Mouse (Mus musculus) lung, embryonic 15.5 days (tissue): Measurements from ENCODE around the gene Ube2r2. TPM values are rescaled to one million over a fixed set of nuclear protein-coding genes. Genes with fewer than 3 reads are reported as not detected.

ENCODE experiments used
- ATAC-seq: fragments of 200-750 bp; cut with Nextera tagmentation; 2 replicates; pipeline ENCODE4 v1.8.0; 2017; ENCODE audit warnings: moderate number of reproducible peaks, borderline replicate concordance; ENCODE audit not compliant: low FRiP score, low TSS enrichment; ENCODE audit errors: extremely low read depth
- H3K27ac ChIP-seq: fragments of 300-500 bp; sonication (generic); 2 replicates; pipeline ENCODE4 v1.5.1; 2015; ENCODE audit warnings: moderate library complexity, mild to moderate bottlenecking, inconsistent platforms
- H3K27me3 ChIP-seq: fragments of 300-500 bp; sonication (generic); 2 replicates; pipeline ENCODE4 v1.6.1; 2015; ENCODE audit warnings: inconsistent platforms
- H3K36me3 ChIP-seq: fragments of 300-500 bp; sonication (generic); 2 replicates; pipeline ENCODE4 v1.6.1; 2015; ENCODE audit warnings: inconsistent platforms
- H3K4me1 ChIP-seq: fragments of 300-500 bp; sonication (generic); 2 replicates; pipeline ENCODE4 v1.6.1; 2015; ENCODE audit warnings: inconsistent platforms
- H3K4me2 ChIP-seq: fragments of 300-500 bp; sonication (generic); 2 replicates; pipeline ENCODE4 v1.6.1; 2015; ENCODE audit warnings: inconsistent platforms, mild to moderate bottlenecking, moderate library complexity
- H3K4me3 ChIP-seq: fragments of 300-500 bp; sonication (generic); 2 replicates; pipeline ENCODE4 v1.5.1; 2015; ENCODE audit warnings: mild to moderate bottlenecking, inconsistent platforms
- H3K9ac ChIP-seq: fragments of 300-500 bp; sonication (generic); 2 replicates; pipeline ENCODE4 v1.6.1; 2015; ENCODE audit warnings: inconsistent platforms
- H3K9me3 ChIP-seq: fragments of 300-500 bp; sonication (generic); 2 replicates; pipeline ENCODE4 v1.6.1; 2016; ENCODE audit warnings: inconsistent platforms
- WGBS: fragments of 180-500 bp; shearing (Covaris S2); methylation state at CpG from one replicate; pipeline ENCODE4 v1.1.7; 2015; 5-methylcytosine and 5-hydroxymethylcytosine counted together
- polyA plus RNA-seq: library from polyadenylated mRNA; unstranded; fragments of >200 nt; fragmentation: Nextera tagmentation; extraction: Ambion mirVana; gene quantifications from 2 replicates; pipeline ENCODE4 v1.2.1, GENCODE M21; 2015

Ube2r2 gene
- 75.3 and 82.0 TPM in 2 replicates for polyA plus RNA-seq

DNA sequence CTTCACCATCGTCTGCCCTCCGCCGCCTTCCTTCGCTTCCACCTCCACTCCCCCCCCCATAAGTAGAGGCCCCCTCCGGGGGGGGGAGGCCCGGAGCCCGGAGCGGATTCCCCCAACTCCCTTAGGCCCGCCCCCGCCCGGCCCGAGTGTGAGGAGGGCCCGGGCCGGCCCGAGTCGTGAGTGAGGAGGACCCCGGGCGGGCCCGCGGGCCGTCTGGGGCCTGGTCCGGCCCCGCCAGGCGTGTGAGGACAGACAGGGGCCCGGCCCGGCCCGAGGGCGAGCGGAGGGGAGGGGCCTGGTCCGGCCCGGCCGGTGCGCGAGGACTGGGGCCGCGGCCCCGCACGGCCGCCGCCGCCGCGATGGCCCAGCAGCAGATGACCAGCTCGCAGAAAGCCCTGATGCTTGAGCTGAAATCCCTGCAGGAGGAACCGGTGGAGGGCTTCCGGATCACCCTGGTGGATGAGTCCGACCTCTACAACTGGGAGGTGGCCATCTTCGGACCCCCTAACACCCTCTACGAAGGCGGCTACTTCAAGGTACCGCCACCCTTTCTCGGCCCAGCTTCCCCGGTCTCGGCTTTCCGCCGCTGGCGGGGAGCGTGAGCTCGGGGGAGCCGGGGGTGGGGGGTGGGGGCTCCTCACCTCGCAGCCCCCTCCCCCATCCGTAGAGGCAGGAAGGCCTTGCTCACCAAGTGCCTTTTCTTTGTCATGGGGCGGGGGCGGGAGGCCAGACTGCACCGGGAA lies at the start of gene Ube2r2:
Ube2r2 (plus strand) TSS at position 33 of the 743 bp plus-strand sequence.
- ATAC-seq = peak; percentile 86
- Histone ChIP-seq H3K9ac (peak within 1 kb of the TSS; percentile 98), H3K36me3 (0 out of 2 replicates have a peak, but pooled peaks cover 6% of the 10 kb centered on the region), H3K4me3 (peak within 1 kb of the TSS; percentile 69), H3K9me3 (no peaks in the 10 kb centered on the region), H3K4me1 (peaks cover 17% of the 10 kb centered on the region), H3K4me2 (peak within 1 kb of the TSS; percentile 70), H3K27ac (peak within 1 kb of the TSS; percentile 99), H3K27me3 (no peaks in the 10 kb centered on the region)
- WGBS = under 1% methylated on average over 46 of the region's 65 CpGs

DNA sequence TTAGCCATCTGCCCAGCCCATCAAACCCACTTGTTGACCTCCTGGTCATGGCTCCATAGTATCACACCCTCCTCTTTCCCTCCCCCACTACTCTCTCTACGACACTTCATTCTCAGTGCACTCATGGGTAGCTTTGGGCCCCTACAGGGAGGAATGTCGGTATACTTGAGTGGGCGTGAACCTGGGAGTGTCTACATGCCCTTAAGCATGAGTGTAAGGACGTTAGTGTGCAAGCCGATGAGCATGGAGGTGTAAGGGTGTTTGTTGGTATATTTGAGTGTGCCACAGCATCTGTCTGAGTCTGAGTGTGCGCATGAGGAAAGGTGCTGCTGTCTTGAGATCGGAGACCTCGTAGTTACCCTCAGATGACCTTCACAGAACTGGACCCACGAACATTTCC lies 48.6 kb upstream of the Ube2r2 start:
- H3K27me3 ChIP-seq = no peaks in the 10 kb centered on the region
- H3K9ac ChIP-seq = no peak overlapping the region
- H3K27ac ChIP-seq = no peak overlapping the region
- H3K36me3 ChIP-seq = no peaks in the 10 kb centered on the region
- ATAC-seq = no peak
- 68% methylated on average over 9 of the region's 9 CpGs for WGBS
- H3K9me3 ChIP-seq = no peaks in the 10 kb centered on the region
- no peak overlapping the region for H3K4me2 ChIP-seq
- H3K4me1 ChIP-seq = no peaks in the 10 kb centered on the region
- H3K4me3 ChIP-seq = no peak overlapping the region

DNA sequence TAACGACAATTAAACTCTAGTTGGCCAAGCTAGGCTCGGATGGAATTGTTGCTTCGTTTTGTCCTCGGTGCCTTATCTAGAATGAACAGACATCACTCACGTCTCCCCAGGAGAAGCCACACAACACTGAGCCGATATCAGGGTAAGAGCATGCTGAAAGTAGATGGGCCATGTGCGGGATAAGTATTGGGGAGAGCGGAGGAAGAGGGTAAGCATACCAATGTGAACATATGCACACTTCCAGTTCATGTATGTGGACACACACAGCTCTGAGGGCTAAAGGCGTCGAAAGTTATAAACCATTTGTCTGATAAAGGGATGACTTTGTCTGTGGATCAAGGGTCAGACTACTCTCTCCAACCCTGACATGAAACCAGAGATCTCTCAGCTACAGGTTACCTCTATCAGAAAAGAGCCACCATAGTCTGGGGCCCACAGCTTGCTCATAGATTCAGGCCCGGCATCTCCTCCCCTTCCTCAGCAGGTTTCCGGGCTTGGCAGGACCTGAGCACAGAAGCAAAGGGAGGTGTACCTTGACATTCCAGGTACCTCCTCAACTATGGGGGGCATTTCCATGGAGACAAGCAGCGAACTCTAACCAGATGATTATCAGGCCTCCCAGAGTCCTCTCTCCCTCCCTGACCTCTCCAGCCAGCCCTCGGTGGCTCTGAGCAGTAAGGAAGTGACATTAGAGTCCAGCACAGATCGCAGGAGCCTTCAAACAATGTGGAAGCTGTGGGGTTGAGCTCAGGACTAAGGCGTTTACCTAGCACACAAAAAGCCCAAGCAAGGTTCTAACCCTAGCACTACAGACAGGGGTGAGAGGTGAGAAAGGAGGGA lies 47.9 kb upstream of the Ube2r2 start:
- no peak for ATAC-seq
- no peaks in the 10 kb centered on the region for H3K9me3 ChIP-seq
- no peaks in the 10 kb centered on the region for H3K36me3 ChIP-seq
- no peaks in the 10 kb centered on the region for H3K27me3 ChIP-seq
- H3K4me2 ChIP-seq = no peak overlapping the region
- no peak overlapping the region for H3K9ac ChIP-seq
- H3K4me1 ChIP-seq = no peaks in the 10 kb centered on the region
- 76% methylated on average over 16 of the region's 16 CpGs for WGBS
- H3K4me3 ChIP-seq = no peak overlapping the region
- no peak overlapping the region for H3K27ac ChIP-seq

DNA sequence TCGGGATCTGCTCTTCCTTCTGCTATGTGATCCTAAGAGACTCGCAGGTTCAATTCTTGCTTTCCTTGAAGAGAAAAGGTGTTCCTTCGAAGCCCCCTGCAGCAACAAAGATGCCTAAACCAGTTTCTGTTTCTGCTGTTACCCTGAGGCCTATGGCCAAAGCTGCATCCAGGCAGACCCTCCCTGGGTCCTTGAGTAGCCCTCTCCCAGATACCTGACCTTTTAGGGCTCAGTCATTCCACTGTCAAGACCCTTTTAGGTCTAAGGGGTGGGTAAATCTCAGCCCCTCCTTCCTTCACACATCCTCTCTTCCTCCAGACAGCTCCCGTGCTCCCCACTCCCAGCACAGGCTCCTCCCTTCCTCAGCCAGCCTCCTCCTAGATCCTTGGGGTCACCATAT lies 46.4 kb upstream of the Ube2r2 start:
- no peaks in the 10 kb centered on the region for H3K9me3 ChIP-seq
- H3K4me2 ChIP-seq = no peak overlapping the region
- ATAC-seq = no peak
- peaks cover 2% of the 10 kb centered on the region for H3K4me1 ChIP-seq
- H3K36me3 ChIP-seq = no peaks in the 10 kb centered on the region
- H3K27me3 ChIP-seq = no peaks in the 10 kb centered on the region
- no peak overlapping the region for H3K4me3 ChIP-seq
- H3K9ac ChIP-seq = no peak overlapping the region
- 68% methylated on average over 4 of the region's 4 CpGs for WGBS
- H3K27ac ChIP-seq = no peak overlapping the region

DNA sequence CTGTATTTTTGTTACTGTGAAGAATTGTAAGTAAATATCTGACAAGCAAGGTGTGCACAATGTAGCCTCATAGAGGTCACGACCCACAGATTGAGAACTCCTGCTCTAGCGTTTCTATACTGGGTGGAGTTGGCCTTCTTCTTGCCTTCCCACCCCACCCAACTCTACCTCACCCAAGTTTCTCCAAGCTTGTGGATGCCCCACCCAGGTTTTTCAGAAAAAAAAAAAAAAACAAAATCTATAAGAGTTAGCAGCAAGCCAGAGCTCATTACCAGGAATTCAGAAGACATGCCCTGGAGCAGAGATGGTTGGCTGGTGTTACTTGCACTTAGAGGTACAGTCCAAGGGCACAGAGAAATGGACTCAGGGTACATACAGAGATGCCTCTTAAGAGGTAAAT lies 45.8 kb upstream of the Ube2r2 start:
- Histone ChIP-seq H3K9me3 (no peaks in the 10 kb centered on the region), H3K4me3 (no peak overlapping the region), H3K4me2 (no peak overlapping the region), H3K9ac (no peak overlapping the region), H3K36me3 (no peaks in the 10 kb centered on the region), H3K27ac (no peak overlapping the region), H3K4me1 (peaks cover 7% of the 10 kb centered on the region), H3K27me3 (no peaks in the 10 kb centered on the region)
- ATAC-seq = no peak
- WGBS = 51% methylated on average over 2 of the region's 2 CpGs

DNA sequence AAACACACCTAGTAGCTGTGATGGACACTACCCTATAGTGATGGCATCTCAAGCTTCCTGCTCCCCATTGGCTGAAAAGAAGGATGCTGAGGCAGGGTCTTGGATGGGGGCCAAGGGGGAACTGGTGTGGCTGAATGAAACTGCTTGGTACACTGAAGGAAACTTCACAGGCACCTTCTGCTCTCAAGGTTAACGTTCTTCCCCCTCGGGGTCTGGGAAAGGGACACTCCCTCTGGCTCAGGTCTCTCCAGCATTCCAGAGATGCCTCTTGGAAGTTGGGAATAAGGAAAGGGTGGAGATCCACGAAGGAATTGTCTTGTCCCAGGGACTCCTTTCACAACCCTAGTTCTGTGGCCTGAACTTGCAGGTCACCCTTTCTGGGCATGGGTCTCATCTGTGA lies 44.2 kb upstream of the Ube2r2 start:
- Histone ChIP-seq H3K9me3 (no peaks in the 10 kb centered on the region), H3K27ac (no peak overlapping the region), H3K4me3 (no peak overlapping the region), H3K36me3 (no peaks in the 10 kb centered on the region), H3K4me1 (peaks cover 19% of the 10 kb centered on the region), H3K4me2 (no peak overlapping the region), H3K9ac (no peak overlapping the region), H3K27me3 (no peaks in the 10 kb centered on the region; the same call in 1 of the 2 replicates)
- 16% methylated on average over 3 of the region's 3 CpGs for WGBS
- ATAC-seq = no peak

DNA sequence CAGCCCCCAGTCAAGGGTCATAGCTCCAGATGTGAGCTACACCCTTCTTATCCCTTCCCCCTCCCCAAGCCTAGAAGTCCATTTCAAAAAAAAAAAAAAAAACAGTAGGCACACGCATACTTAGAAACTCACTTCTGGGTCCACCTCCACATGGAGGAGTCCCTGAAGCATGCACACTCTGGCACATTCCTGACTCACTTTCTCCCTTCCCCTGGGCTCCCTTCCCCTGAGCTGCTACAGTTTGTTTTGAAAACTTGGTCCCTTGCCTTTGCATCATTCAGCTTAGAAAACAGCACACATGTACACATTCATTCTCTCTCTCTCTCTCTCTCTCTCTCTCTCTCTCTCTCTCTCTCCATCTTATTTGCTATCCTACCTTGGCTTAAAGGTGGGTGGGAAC lies 42.6 kb upstream of the Ube2r2 start:
- H3K27ac ChIP-seq = no peak overlapping the region
- no peak overlapping the region for H3K9ac ChIP-seq
- WGBS = 47% methylated on average over 1 of the region's 1 CpGs
- no peak for ATAC-seq
- H3K9me3 ChIP-seq = no peaks in the 10 kb centered on the region
- H3K4me3 ChIP-seq = no peak overlapping the region
- H3K27me3 ChIP-seq = peaks cover 11% of the 10 kb centered on the region
- peaks cover 30% of the 10 kb centered on the region for H3K4me1 ChIP-seq
- H3K4me2 ChIP-seq = no peak overlapping the region
- no peaks in the 10 kb centered on the region for H3K36me3 ChIP-seq

DNA sequence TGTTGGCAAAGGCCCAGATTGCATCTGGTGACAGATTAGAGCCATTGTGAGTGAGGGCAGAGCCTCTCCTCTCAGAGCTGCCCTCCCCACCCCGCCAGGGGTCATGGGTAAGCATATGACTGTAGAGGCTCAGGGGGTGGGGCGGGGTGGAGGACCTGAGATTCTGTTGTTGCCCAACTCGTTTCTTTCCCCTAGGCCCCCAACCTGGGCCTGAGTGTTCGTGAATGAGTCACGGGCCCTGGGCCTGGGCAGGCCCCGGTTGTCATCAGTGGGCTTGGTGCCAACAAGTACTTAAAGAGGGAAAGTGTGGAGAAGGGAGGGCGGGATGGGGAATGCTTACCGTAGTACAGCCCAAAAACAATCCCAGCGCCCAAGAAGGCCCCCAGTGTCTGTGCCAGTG lies 41.2 kb upstream of the Ube2r2 start:
- peak overlapping the region; percentile 15; the same call in 1 of the 2 replicates for H3K27ac ChIP-seq
- 33% methylated on average over 9 of the region's 9 CpGs for WGBS
- no peak overlapping the region for H3K4me3 ChIP-seq
- no peak overlapping the region for H3K4me2 ChIP-seq
- H3K9ac ChIP-seq = no peak overlapping the region
- ATAC-seq = peak; percentile 66
- H3K9me3 ChIP-seq = no peaks in the 10 kb centered on the region
- H3K27me3 ChIP-seq = peaks cover 24% of the 10 kb centered on the region
- H3K36me3 ChIP-seq = no peaks in the 10 kb centered on the region
- peaks cover 38% of the 10 kb centered on the region for H3K4me1 ChIP-seq

DNA sequence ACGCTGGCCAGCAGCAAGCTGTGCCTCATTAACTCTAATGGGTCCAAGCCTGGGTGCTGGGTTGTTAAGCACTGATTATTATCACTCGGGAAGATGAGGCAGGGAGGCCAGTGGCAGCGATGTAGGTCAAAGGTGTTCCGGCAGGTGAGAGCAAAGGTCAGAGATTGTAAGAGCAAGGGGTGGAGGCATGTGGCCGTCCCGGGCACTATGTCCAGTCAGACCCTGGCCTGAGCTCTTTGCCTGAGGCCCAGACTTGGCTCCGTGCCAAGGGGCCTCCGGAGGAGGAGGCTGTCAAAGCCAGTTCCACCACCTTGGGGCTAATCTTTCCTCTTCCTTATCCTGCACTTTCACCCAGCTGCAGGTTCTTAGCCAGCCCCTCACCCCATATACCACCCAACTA lies 39.4 kb upstream of the Ube2r2 start:
- H3K4me2 ChIP-seq = no peak overlapping the region
- no peaks in the 10 kb centered on the region for H3K9me3 ChIP-seq
- no peak overlapping the region for H3K4me3 ChIP-seq
- WGBS = 34% methylated on average over 8 of the region's 8 CpGs
- peaks cover 30% of the 10 kb centered on the region for H3K27me3 ChIP-seq
- H3K27ac ChIP-seq = no peak overlapping the region
- H3K4me1 ChIP-seq = peaks cover 38% of the 10 kb centered on the region
- H3K36me3 ChIP-seq = no peaks in the 10 kb centered on the region
- no peak overlapping the region for H3K9ac ChIP-seq
- no peak for ATAC-seq

DNA sequence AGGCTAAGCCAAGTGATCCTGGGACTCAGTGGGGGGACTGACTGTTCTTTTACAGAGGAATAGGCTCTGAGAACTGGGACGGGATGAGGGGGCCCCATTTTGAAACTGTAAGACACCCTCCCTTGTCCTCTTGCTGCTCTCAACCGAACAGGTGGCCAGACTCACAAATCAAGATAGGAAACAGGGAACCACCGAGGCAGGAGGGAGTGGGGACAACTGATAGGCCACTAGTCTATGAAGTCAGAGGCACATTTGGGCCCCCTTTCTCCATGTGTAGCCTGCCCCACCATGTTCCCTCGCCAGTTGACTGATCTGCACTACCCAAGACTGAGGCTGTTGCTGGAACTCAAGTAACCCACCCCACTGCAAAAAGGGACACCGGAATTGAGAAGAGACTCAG lies 38.7 kb upstream of the Ube2r2 start:
- WGBS = 64% methylated on average over 5 of the region's 5 CpGs
- Histone ChIP-seq H3K4me2 (no peak overlapping the region), H3K9me3 (no peaks in the 10 kb centered on the region), H3K9ac (no peak overlapping the region), H3K36me3 (no peaks in the 10 kb centered on the region), H3K4me1 (peaks cover 38% of the 10 kb centered on the region), H3K27me3 (peaks cover 30% of the 10 kb centered on the region), H3K27ac (no peak overlapping the region), H3K4me3 (no peak overlapping the region)
- no peak for ATAC-seq

DNA sequence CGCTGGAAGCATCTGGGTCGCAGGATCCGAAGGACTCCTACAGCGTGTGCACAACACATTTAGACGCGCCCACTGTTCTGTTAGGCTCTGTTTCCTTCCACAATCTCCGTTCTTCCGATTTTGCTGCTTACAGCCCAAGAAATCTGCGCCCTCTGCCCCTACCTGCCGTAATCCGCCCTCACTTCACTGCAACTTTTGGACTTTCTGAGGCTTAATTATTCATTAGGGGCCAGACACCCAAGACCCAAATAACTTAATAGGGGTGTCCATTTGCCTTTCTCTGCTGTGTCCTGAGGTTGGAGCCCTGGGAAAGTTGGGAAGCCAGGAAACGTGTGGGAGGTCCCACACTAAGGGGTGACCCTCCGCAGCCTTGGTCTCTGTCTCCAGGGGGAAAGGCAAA lies 38.2 kb upstream of the Ube2r2 start:
- H3K36me3 ChIP-seq = no peaks in the 10 kb centered on the region
- H3K9me3 ChIP-seq = no peaks in the 10 kb centered on the region
- no peak overlapping the region for H3K9ac ChIP-seq
- H3K4me1 ChIP-seq = peaks cover 38% of the 10 kb centered on the region
- H3K4me3 ChIP-seq = no peak overlapping the region; the same call in 1 of the 2 replicates
- H3K27ac ChIP-seq = no peak overlapping the region
- peak overlapping the region; percentile 86 for H3K4me2 ChIP-seq
- no peak for ATAC-seq
- H3K27me3 ChIP-seq = peaks cover 30% of the 10 kb centered on the region
- WGBS = 57% methylated on average over 13 of the region's 13 CpGs
